Mouse (Mus musculus): ENCODE measurements around the gene Nfasc. TPM values are rescaled to one million over a fixed set of nuclear protein-coding genes. Genes with fewer than 3 reads are reported as not detected.

Gene Nfasc
- polyA plus RNA-seq, 1 experiment, result 2.0 TPM

DNA sequence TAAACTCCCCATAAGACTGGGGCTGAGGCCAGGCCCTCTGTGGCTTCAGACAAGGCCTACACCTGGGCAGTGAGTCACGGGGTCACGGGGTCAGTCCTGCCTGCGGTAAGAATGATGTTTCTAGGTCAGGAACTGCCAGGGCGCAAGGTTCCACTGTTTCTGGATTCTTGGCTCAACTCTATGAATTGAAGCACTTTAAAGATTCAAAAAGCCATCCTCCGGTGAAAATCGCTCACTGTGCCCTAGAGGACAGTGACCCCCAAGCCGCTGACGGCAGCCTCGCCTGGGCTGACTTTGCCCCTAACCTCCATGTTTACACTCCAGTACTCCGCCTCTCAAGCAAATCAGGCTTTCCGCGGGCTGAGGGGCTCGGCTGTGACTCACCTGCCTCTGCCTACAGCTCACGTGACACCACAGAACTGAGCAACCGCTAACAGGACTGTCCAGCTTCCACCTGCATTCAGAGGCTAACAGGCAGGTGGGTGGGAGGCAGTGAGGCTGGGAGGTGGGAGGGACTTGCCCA lies 154.9 kb downstream of the Nfasc start:
- Histone ChIP-seq H3K4me3 (ENCODE audit: control insufficient read depth, insufficient read depth, low read length) (no peak overlapping the region), H3K36me3 (ENCODE audit: control insufficient read depth, insufficient read depth, low read length) (no peaks in the 10 kb centered on the region), H3K27ac (ENCODE audit: control insufficient read depth, insufficient read depth, low read length) (no peak overlapping the region), H3K27me3 (ENCODE audit: control insufficient read depth, insufficient read depth, low read length) (no peaks in the 10 kb centered on the region), H3K4me1 (replicated peaks; ENCODE audit: control insufficient read depth, insufficient read depth, low read length) (no peaks in the 10 kb centered on the region)
- TF ChIP-seq CTCF (IDR thresholded peaks at IDR 0.05; ENCODE audit: borderline replicate concordance, control insufficient read depth, extremely low read depth, insufficient read depth, low read length, poor library complexity), result no peak
- TF ChIP-seq POLR2A (IDR thresholded peaks at IDR 0.05; ENCODE audit: control insufficient read depth, extremely low read depth, insufficient read depth, low read length, poor library complexity), result no peak
- 78% methylated on average over 15 of the region's 15 CpGs for WGBS
- DNase-seq, result no peak

DNA sequence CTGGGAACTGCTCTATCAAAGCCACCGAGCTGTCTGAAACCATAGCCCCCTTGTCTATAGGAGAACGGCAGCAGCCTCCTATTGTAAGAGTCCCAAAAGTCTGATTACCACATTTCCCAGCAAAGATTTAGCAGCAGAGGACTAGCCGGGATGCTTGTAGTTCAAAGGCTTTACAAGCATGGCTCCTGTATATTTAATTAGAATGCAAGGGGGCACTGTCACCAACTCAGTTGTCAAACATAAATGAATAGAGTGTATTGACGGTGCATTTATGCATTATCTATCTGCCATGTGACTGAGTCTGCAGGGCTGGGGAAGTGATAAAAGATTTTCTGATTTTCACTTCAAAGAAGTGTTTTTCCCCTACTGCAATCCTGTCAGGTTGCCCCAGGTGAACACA lies 156.2 kb downstream of the Nfasc start:
- WGBS, result 91% methylated on average over 4 of the region's 4 CpGs
- H3K27me3 ChIP-seq (ENCODE audit: control insufficient read depth, insufficient read depth, low read length), result no peaks in the 10 kb centered on the region
- TF ChIP-seq CTCF (IDR thresholded peaks at IDR 0.05; ENCODE audit: borderline replicate concordance, control insufficient read depth, extremely low read depth, insufficient read depth, low read length, poor library complexity), result no peak
- TF ChIP-seq POLR2A (IDR thresholded peaks at IDR 0.05; ENCODE audit: control insufficient read depth, extremely low read depth, insufficient read depth, low read length, poor library complexity), result no peak

DNA sequence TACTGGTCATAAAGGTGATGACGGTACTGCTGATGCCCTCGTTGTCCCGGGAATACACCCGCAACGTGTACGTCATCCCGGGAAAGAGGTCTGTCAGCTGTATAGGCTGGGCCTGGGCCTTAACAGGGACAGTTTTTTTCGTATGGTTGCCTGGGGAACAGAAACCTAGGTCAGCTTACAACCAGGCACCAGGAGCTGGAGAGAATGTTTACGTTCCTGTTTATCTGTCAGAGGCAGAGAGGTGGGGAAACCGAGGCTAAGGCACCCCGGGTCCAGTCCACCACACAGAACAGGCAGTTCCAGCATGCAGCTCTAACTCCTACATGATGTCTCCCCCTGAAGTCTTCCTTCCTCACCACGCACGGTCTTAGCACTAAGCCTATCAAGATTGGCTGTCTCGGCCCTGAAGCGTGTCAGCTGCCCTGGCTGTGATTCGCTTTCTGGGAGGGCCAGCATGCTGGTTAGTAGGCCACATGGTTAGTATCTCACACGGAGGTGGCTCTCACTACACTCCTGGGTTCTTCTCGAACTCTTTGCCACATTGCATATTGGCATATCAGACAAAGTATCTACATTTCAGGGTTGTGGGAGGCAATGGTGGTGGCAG lies 158.5 kb downstream of the Nfasc start:
- 85% methylated on average over 18 of the region's 18 CpGs for WGBS
- H3K27me3 ChIP-seq (ENCODE audit: control insufficient read depth, insufficient read depth, low read length), result no peaks in the 10 kb centered on the region
- no peak overlapping the region for H3K4me3 ChIP-seq (ENCODE audit: control insufficient read depth, insufficient read depth, low read length)
- DNase-seq, result no peak
- no peak overlapping the region for H3K27ac ChIP-seq (ENCODE audit: control insufficient read depth, insufficient read depth, low read length)
- no peaks in the 10 kb centered on the region for H3K36me3 ChIP-seq (ENCODE audit: control insufficient read depth, insufficient read depth, low read length)
- H3K4me1 ChIP-seq (replicated peaks; ENCODE audit: control insufficient read depth, insufficient read depth, low read length), result no peaks in the 10 kb centered on the region
- TF ChIP-seq CTCF (IDR thresholded peaks at IDR 0.05; ENCODE audit: borderline replicate concordance, control insufficient read depth, extremely low read depth, insufficient read depth, low read length, poor library complexity) (no peak), POLR2A (IDR thresholded peaks at IDR 0.05; ENCODE audit: control insufficient read depth, extremely low read depth, insufficient read depth, low read length, poor library complexity) (no peak)

More for the DNA sequence above, 156.2 kb downstream of the Nfasc start:
- Histone ChIP-seq H3K4me1 (replicated peaks; ENCODE audit: control insufficient read depth, insufficient read depth, low read length) (no peaks in the 10 kb centered on the region), H3K36me3 (ENCODE audit: control insufficient read depth, insufficient read depth, low read length) (no peaks in the 10 kb centered on the region), H3K4me3 (ENCODE audit: control insufficient read depth, insufficient read depth, low read length) (no peak overlapping the region), H3K27ac (ENCODE audit: control insufficient read depth, insufficient read depth, low read length) (no peak overlapping the region)
- DNase-seq, result no peak

DNA sequence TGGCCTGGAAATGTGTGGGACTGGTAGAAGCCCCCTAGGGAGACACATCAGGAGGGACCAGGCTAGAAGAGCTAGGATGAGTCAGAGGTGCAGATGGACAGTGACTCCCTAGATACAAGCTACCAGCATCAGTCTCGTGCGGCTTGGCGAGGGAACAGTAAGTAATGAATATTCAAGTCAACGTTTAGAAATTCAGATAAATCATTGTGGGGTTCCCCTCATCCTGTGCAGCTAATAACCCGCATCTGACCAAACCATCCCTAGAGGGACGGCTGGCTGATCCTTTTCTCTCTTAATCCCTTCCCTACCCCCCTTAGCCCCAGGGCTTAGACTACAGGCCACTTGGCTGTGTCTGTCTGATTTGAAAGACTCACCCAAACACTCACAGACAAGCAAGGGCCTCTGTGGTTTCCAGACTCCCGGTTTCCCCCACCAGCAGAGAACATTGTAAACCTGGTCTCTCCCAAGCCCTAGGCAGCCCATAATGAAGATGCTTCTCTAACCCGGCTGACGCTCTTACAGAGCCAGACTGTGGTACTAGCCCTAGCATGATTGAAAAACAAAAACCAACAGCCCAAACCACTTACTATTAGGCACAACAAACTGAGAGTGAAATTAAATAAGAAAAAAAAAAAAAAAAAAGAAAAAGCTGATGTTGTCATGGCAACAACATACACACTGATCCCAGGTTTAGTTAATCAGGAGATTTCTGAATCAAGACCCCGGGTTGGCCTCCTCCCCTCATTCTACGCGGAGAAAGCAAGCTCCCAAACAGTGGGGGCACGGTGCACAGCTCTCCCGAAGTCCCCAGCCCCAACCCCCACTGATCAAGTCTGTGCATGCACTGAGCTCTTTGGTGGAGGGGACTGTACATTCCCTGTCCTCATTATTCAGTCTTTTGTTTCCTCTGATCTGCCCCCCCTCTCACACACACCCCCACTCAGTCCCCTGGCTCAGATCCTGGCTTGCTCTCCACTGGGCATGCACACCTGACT lies 159.5 kb downstream of the Nfasc start:
- Histone ChIP-seq H3K4me3 (ENCODE audit: control insufficient read depth, insufficient read depth, low read length) (no peak overlapping the region), H3K27me3 (ENCODE audit: control insufficient read depth, insufficient read depth, low read length) (no peaks in the 10 kb centered on the region), H3K36me3 (ENCODE audit: control insufficient read depth, insufficient read depth, low read length) (no peaks in the 10 kb centered on the region), H3K4me1 (replicated peaks; ENCODE audit: control insufficient read depth, insufficient read depth, low read length) (no peaks in the 10 kb centered on the region), H3K27ac (ENCODE audit: control insufficient read depth, insufficient read depth, low read length) (no peak overlapping the region)
- 79% methylated on average over 14 of the region's 14 CpGs for WGBS
- DNase-seq, result no peak
- TF ChIP-seq POLR2A (IDR thresholded peaks at IDR 0.05; ENCODE audit: control insufficient read depth, extremely low read depth, insufficient read depth, low read length, poor library complexity), result no peak
- no peak for TF ChIP-seq CTCF (IDR thresholded peaks at IDR 0.05; ENCODE audit: borderline replicate concordance, control insufficient read depth, extremely low read depth, insufficient read depth, low read length, poor library complexity)

DNA sequence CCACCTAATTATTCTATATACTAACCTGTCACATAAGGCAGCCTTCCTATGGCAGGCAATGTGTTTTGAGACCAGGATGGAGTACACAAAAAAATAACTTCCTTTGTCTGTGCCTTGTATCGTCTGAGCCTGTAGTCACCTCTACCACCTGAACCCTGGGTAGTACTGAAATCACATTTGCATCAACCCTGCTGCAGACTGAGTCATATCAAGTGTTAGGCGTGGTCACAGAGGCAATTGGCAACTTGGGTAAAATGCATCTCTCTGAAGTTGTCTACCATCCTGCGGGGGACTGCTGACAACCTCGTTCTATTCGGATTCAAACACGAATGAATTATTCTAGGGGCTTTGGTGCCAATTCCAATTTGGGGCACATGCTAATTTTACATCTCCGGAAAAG lies 161.5 kb downstream of the Nfasc start:
- no peak overlapping the region for H3K27ac ChIP-seq (ENCODE audit: control insufficient read depth, insufficient read depth, low read length)
- H3K4me3 ChIP-seq (ENCODE audit: control insufficient read depth, insufficient read depth, low read length), result no peak overlapping the region
- H3K36me3 ChIP-seq (ENCODE audit: control insufficient read depth, insufficient read depth, low read length), result no peaks in the 10 kb centered on the region
- no peaks in the 10 kb centered on the region for H3K4me1 ChIP-seq (replicated peaks; ENCODE audit: control insufficient read depth, insufficient read depth, low read length)
- TF ChIP-seq POLR2A (IDR thresholded peaks at IDR 0.05; ENCODE audit: control insufficient read depth, extremely low read depth, insufficient read depth, low read length, poor library complexity) (no peak), CTCF (IDR thresholded peaks at IDR 0.05; ENCODE audit: borderline replicate concordance, control insufficient read depth, extremely low read depth, insufficient read depth, low read length, poor library complexity) (no peak)
- 94% methylated on average over 7 of the region's 7 CpGs for WGBS
- no peaks in the 10 kb centered on the region for H3K27me3 ChIP-seq (ENCODE audit: control insufficient read depth, insufficient read depth, low read length)
- DNase-seq, result no peak

DNA sequence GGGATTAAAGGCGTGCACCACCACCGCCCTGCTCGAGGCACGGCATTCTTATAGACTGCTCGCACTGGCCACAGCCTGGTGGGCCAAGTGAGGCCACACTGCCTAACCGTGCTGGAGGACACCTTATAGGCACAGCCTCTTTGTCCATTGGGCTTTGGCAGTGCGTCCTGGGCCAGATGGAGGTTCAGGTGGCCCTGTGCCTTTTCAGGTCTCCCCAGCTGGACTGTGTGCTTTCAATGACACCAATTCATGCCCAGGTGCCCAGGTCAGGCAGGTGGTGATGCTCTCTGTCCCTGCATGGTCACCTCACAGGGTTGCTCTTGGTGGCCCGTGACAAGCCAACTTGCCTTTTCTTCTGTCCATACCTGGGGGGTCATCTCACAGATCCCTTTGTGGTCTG lies 164.8 kb downstream of the Nfasc start:
- WGBS, result 95% methylated on average over 8 of the region's 8 CpGs
- TF ChIP-seq POLR2A (IDR thresholded peaks at IDR 0.05; ENCODE audit: control insufficient read depth, extremely low read depth, insufficient read depth, low read length, poor library complexity) (no peak), CTCF (IDR thresholded peaks at IDR 0.05; ENCODE audit: borderline replicate concordance, control insufficient read depth, extremely low read depth, insufficient read depth, low read length, poor library complexity) (no peak)
- no peak for DNase-seq
- H3K4me1 ChIP-seq (replicated peaks; ENCODE audit: control insufficient read depth, insufficient read depth, low read length), result no peaks in the 10 kb centered on the region
- H3K27me3 ChIP-seq (ENCODE audit: control insufficient read depth, insufficient read depth, low read length), result no peaks in the 10 kb centered on the region
- H3K36me3 ChIP-seq (ENCODE audit: control insufficient read depth, insufficient read depth, low read length), result no peaks in the 10 kb centered on the region
- H3K4me3 ChIP-seq (ENCODE audit: control insufficient read depth, insufficient read depth, low read length), result no peak overlapping the region
- no peak overlapping the region for H3K27ac ChIP-seq (ENCODE audit: control insufficient read depth, insufficient read depth, low read length)

Measured in thymus, adult 2 months (tissue).